Mouse (Mus musculus) heart, embryonic 12.5 days (tissue): ENCODE results near the gene Ebp. TPM values are rescaled to one million over a fixed set of nuclear protein-coding genes. Genes with fewer than 3 reads are reported as not detected.

Experiments used
- ATAC-seq: fragments of 200-750 bp; cut with Nextera tagmentation; 2 replicates; pipeline ENCODE4 v1.8.0; 2017; ENCODE audit warnings: moderate TSS enrichment, moderate library complexity; ENCODE audit not compliant: insufficient number of reproducible peaks, low FRiP score
- H3K27ac ChIP-seq: fragments of 300-500 bp; sonication (generic); 2 replicates; pipeline ENCODE4 v1.5.1; 2016; ENCODE audit warnings: mild to moderate bottlenecking, moderate library complexity; ENCODE audit not compliant: poor library complexity, severe bottlenecking
- H3K27me3 ChIP-seq: fragments of 300-500 bp; sonication (generic); replicated peaks from 2 replicates; pipeline ENCODE4 v1.6.1; 2016; ENCODE audit warnings: mild to moderate bottlenecking, moderate library complexity
- H3K36me3 ChIP-seq: fragments of 300-500 bp; sonication (generic); 2 replicates; pipeline ENCODE4 v1.6.1; 2016; ENCODE audit warnings: mild to moderate bottlenecking, moderate library complexity
- H3K4me1 ChIP-seq: fragments of 300-500 bp; sonication (generic); replicated peaks from 2 replicates; pipeline ENCODE4 v1.6.1; 2016; ENCODE audit warnings: mild to moderate bottlenecking
- H3K4me2 ChIP-seq: fragments of 300-500 bp; sonication (generic); 2 replicates; pipeline ENCODE4 v1.6.1; 2016; ENCODE audit warnings: mild to moderate bottlenecking, moderate library complexity
- H3K4me3 ChIP-seq: fragments of 300-500 bp; sonication (generic); 2 replicates; pipeline ENCODE4 v1.5.1; 2016; ENCODE audit warnings: mild to moderate bottlenecking
- H3K9ac ChIP-seq: fragments of 300-500 bp; sonication (generic); 2 replicates; pipeline ENCODE4 v1.6.1; 2016; ENCODE audit warnings: mild to moderate bottlenecking, moderate library complexity
- H3K9me3 ChIP-seq: fragments of 300-500 bp; sonication (generic); replicated peaks from 2 replicates; pipeline ENCODE4 v1.6.1; 2016; ENCODE audit warnings: mild to moderate bottlenecking, moderate library complexity
- WGBS: fragments of 180-500 bp; shearing (Covaris S2); methylation state at CpG from one replicate; pipeline ENCODE4 v1.1.7; 2016; 5-methylcytosine and 5-hydroxymethylcytosine counted together
- polyA plus RNA-seq: library from polyadenylated mRNA; unstranded; fragments of >200 nt; fragmentation: Nextera tagmentation; extraction: Ambion mirVana; gene quantifications from 2 replicates; pipeline ENCODE4 v1.2.1, GENCODE M21; 2016

The Ebp gene
- polyA plus RNA-seq, 1 experiment from 2014 or later, result 23.0 TPM

DNA sequence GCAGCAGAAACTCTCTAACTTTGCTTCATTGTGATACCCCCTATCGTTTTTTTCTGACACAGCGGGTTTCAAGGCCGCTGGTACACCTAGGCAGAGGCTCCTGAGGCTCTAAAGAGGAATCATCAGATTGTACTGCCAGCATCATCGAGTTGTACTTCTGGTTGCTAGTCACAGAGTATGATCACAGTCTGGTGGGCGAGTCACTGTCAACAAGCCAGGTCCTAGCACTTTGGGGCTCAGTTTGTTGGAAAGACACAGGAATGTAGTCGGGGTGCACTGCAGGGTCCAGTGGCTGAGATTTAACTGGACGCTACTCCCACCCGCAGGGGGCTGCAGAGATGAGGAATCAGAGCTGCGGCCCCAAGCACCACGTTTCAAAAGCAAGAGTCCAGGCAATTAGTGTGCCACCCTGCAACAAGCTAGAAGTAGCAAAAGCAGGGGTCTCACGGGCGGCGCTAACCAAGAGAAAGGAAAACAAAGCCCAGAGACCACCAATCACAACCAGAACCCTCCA is 1.1 kb downstream of the Ebp start:
- peak overlapping the region; percentile 75 for H3K4me2 ChIP-seq
- H3K9ac ChIP-seq, result peak overlapping the region; percentile 77
- H3K9me3 ChIP-seq, result no peaks in the 10 kb centered on the region; the same call in 1 of the 2 replicates
- ATAC-seq, result peak; percentile 53; the same call in 1 of the 2 replicates
- no peaks in the 10 kb centered on the region for H3K27me3 ChIP-seq
- H3K4me3 ChIP-seq, result peak overlapping the region; percentile 75
- 12% methylated on average over 13 of the region's 13 CpGs for WGBS
- no peaks in the 10 kb centered on the region for H3K36me3 ChIP-seq
- 0 out of 2 replicates have a peak, but pooled peaks cover 4% of the 10 kb centered on the region for H3K4me1 ChIP-seq
- no peak overlapping the region for H3K27ac ChIP-seq

DNA sequence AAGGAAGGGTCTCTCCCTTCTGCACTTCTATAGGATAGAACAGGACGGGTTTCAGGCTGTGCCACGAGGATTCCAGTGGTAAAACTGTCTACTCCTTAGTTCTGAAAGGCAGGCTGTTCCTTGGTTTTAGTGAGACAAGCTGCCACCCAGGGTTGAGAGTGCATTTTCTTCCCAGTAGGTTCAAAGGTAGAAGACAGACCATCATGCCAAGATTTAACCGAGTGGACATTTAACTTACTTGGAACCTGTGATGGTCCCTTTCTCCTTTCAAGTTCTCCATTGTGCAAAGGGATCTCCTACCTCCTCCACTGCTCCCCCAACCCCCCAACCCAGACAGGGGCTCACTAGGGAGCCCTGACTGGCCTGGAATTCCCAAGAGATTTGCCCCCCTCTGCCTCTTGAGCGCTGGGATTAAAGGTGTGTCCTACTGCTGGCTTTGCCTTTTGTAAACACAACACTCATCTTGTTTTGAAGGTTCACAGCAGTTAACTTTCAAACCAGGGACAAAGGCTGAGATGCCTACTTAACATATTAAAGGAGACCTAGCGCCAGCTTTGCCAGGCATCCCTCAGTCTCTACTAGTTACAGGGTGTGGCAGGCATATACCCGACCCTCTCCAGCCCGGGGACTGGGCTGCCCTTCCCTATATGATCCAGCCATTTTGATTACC is 10.3 kb downstream of the Ebp start:
- Histone ChIP-seq H3K27me3 (no peaks in the 10 kb centered on the region), H3K4me3 (no peak overlapping the region), H3K4me1 (no peaks in the 10 kb centered on the region), H3K9ac (no peak overlapping the region), H3K9me3 (no peaks in the 10 kb centered on the region), H3K36me3 (peaks cover 8% of the 10 kb centered on the region; the same call in 1 of the 2 replicates), H3K4me2 (no peak overlapping the region), H3K27ac (no peak overlapping the region)
- WGBS, result 13% methylated on average over 7 of the region's 7 CpGs
- ATAC-seq, result no peak

DNA sequence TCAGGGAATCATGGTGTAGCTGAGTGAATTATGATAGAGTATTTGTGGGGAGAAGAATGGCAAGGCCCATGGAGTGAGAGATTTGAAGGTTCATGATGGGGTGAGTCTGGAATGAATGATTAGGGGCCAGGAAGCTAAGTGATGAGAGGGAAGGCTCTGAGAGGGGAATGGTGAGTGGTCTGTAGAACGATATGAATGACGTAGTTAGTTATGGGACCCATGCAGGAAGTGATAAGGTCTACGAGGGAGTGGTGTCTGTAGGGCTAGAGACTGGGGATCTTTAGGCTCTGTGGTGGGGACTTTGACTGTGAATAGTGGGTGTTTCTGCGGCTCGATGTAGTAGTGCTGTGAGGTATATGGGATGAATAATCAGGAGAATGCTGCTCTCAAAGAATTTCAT is 13.7 kb downstream of the Ebp start:
- Histone ChIP-seq H3K4me1 (peaks cover 3% of the 10 kb centered on the region; the same call in 1 of the 2 replicates), H3K9ac (no peak overlapping the region), H3K36me3 (no peaks in the 10 kb centered on the region), H3K27me3 (no peaks in the 10 kb centered on the region), H3K27ac (no peak overlapping the region), H3K9me3 (no peaks in the 10 kb centered on the region), H3K4me3 (no peak overlapping the region), H3K4me2 (no peak overlapping the region)
- 69% methylated on average over 5 of the region's 5 CpGs for WGBS
- no peak for ATAC-seq

DNA sequence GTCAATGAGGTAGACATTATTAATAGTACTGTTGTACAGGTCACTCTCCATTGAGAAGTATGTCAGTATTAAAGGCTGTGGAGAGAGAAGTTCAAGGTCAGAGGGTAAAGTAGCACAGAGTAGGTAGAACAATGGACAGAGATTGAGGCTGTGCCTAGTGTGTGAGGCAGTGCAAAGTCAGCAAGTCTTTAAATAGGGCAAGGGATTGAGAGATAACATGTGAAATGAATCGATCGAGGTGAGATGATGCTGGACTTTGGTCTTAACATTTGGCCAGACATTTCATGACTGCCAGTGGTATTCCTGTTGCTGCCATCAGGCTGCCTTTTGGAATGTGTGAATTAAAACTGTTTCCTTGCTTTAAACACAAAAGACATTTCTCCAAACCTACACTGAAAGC is 14.4 kb downstream of the Ebp start:
- Histone ChIP-seq H3K9me3 (no peaks in the 10 kb centered on the region), H3K4me3 (no peak overlapping the region), H3K27ac (no peak overlapping the region), H3K4me2 (no peak overlapping the region), H3K4me1 (peaks cover 3% of the 10 kb centered on the region; the same call in 1 of the 2 replicates), H3K27me3 (no peaks in the 10 kb centered on the region), H3K36me3 (no peaks in the 10 kb centered on the region), H3K9ac (no peak overlapping the region)
- ATAC-seq, result no peak
- WGBS, result 87% methylated on average over 2 of the region's 2 CpGs

DNA sequence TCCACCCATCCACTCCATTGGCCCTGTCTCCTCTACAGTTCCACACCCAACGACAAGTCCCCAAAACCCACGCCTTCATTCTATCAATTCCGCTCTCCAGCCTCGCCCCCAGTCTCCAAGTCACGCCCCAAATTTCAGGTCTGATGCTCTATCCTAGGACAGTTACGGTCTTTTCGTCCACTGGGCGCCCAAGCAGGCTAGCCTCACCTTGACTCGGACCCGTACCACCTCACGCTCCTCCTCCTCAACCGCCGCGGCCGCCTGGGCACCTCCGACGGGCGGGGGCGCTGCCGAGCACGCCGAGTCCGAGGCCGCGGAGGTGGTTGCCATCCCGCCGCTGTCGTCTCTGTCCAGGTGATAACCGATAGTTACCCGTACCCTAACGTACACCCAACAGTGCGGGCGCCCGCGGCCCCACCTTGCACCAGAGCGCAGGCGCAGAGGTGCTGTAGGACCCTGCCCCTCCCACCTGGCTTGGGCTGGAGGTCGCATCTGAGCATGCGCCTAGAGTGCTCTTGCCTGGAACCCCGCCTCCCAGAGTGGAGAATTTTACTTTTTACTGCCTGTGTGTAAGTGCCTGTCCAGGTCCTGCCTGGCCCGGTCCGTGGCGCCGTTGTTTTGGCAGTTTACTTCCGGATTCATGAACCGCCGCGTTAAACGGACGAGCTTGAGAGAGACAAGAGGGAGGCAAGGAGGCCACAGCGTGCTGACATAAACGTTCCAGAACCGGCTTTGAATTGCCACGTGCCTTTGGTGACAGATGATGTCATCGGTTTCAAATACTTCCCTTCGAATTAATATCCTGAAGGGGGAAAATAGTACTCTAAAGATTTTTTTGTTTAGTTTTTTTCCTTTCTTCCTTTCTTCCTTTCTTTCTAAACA is 17.6 kb downstream of the Ebp start, which contains the start of gene Tbc1d25:
Tbc1d25 (minus strand) TSS at position 678 of the 882 bp plus-strand sequence.
- ATAC-seq, result peak; percentile 97
- Histone ChIP-seq H3K27me3 (no peaks in the 10 kb centered on the region), H3K27ac (peak within 1 kb of the TSS; percentile 59), H3K4me2 (peak within 1 kb of the TSS; percentile 67), H3K36me3 (peaks cover 9% of the 10 kb centered on the region; the same call in 1 of the 2 replicates), H3K4me1 (peaks cover 3% of the 10 kb centered on the region; the same call in 1 of the 2 replicates), H3K9ac (peak within 1 kb of the TSS; percentile 72), H3K9me3 (no peaks in the 10 kb centered on the region), H3K4me3 (peak within 1 kb of the TSS; percentile 71)
- 14% methylated on average over 56 of the region's 56 CpGs for WGBS

DNA sequence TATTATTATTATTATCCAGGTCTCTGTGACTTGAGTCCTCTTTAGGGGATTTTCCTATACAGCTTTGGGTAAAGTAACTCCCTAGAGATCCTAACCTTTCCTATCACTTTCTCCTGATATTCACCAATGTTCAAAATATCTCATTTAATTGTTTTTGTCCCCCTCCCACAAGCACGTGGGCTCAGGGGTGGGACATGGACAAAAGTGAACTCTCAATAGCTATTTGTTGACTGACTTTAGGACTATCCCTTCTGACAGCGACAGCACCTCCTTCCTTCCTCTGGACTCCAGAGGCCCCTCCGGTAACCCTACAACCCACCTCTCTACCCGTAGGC is 18.2 kb downstream of the Ebp start:
- no peaks in the 10 kb centered on the region for H3K27me3 ChIP-seq
- H3K9me3 ChIP-seq, result no peaks in the 10 kb centered on the region
- H3K4me1 ChIP-seq, result peaks cover 3% of the 10 kb centered on the region; the same call in 1 of the 2 replicates
- 7% methylated on average over 4 of the region's 4 CpGs for WGBS
- no peak overlapping the region for H3K27ac ChIP-seq
- H3K36me3 ChIP-seq, result peaks cover 9% of the 10 kb centered on the region; the same call in 1 of the 2 replicates
- peak overlapping the region; percentile 72 for H3K9ac ChIP-seq
- no peak for ATAC-seq
- peak overlapping the region; percentile 67 for H3K4me2 ChIP-seq
- peak overlapping the region; percentile 71 for H3K4me3 ChIP-seq

DNA sequence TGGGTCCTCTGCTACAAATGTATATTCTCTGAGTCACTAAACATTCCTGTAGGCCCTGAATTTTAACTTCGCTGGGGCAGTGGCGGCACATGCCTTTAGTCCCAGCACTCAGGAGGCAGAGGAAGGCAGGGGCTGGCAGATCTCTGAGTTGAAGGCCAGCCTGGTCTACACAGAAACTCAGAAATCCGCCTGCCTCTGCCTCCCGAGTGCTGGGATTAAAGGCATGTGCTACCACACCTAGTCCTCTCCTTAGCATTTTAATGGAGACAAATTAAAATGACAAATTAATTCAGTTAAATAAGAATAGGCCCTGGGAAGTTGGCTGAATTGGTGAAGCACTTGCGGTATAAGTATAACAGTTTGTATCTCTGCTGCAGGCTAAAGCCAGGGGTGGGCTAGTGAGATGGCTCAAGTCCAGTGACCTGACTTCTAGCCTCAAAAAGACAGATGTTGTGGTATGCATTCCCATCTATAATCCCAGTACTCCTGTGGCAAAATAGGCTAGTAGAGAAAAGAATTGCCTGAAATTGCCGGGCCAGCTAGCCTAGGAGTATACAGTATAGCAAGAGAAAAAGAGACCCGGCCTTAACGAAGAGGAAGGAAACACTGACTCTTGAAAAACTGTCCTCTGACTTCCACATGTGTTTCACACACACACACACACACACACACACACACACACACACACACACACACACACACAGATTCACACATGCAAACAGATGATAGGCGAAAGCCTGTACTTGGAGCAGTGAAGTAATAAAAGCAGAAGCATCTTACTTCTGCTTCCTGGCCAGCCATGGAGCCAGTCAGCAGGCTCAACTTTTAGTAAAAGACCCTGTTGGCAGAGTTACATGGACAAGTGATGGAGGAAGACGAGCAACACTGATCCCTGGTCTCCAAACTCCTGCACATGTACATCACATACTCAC is 25.3 kb downstream of the Ebp start:
- no peaks in the 10 kb centered on the region for H3K27me3 ChIP-seq
- no peak overlapping the region for H3K27ac ChIP-seq
- peaks cover 19% of the 10 kb centered on the region for H3K36me3 ChIP-seq
- H3K4me1 ChIP-seq, result no peaks in the 10 kb centered on the region
- no peak for ATAC-seq
- no peak overlapping the region for H3K4me2 ChIP-seq
- H3K9me3 ChIP-seq, result no peaks in the 10 kb centered on the region
- WGBS, result 90% methylated on average over 10 of the region's 10 CpGs
- H3K4me3 ChIP-seq, result no peak overlapping the region
- no peak overlapping the region for H3K9ac ChIP-seq

DNA sequence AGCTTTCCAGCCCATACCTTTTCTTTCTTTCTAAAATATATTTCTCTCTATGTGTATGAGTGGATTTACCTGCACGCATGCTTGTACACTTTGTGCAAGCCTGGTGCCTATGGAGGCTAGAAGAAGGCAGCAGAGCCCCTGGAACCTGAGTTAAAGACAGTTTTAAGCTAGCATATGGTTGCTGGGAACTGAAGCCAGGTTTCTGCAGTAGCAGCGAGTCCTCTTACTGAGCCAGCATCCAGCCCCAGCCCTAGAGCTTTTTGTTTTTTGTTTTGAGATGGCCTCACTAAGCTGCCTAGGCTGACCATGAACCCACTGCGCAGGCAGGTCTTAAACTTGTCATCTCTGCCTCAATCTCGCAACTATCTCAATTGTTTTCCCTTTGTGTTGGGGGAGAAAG is 28.8 kb downstream of the Ebp start:
- H3K36me3 ChIP-seq, result peaks cover 6% of the 10 kb centered on the region
- ATAC-seq, result no peak
- H3K9ac ChIP-seq, result no peak overlapping the region
- no peak overlapping the region for H3K27ac ChIP-seq
- no peaks in the 10 kb centered on the region for H3K9me3 ChIP-seq
- WGBS, result 86% methylated on average over 4 of the region's 4 CpGs
- H3K4me3 ChIP-seq, result no peak overlapping the region
- no peaks in the 10 kb centered on the region for H3K27me3 ChIP-seq
- no peak overlapping the region for H3K4me2 ChIP-seq
- no peaks in the 10 kb centered on the region for H3K4me1 ChIP-seq

DNA sequence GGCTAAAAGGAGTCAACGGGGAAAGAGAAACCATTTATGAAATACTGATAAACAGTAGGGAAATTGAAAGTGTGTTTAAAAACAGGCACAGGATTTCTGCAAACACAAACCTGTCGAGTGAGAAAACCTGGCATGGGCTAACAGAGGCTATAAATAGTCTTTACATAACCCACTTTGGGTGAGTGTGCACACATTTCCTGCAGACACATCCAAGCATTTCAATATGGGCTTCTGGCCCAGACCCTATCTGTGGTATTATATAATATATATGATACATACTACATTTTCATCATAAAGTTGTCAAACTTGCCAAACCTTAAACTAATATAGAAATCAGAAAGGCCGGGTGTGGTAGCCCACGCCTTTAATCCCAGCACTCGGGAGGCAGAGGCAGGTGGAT is 30.2 kb downstream of the Ebp start:
- H3K36me3 ChIP-seq, result peaks cover 2% of the 10 kb centered on the region; the same call in 1 of the 2 replicates
- no peak overlapping the region for H3K27ac ChIP-seq
- no peaks in the 10 kb centered on the region for H3K4me1 ChIP-seq
- ATAC-seq, result no peak
- no peaks in the 10 kb centered on the region for H3K27me3 ChIP-seq
- H3K9me3 ChIP-seq, result no peaks in the 10 kb centered on the region
- 71% methylated on average over 5 of the region's 5 CpGs for WGBS
- no peak overlapping the region for H3K4me3 ChIP-seq
- no peak overlapping the region for H3K4me2 ChIP-seq
- no peak overlapping the region for H3K9ac ChIP-seq

DNA sequence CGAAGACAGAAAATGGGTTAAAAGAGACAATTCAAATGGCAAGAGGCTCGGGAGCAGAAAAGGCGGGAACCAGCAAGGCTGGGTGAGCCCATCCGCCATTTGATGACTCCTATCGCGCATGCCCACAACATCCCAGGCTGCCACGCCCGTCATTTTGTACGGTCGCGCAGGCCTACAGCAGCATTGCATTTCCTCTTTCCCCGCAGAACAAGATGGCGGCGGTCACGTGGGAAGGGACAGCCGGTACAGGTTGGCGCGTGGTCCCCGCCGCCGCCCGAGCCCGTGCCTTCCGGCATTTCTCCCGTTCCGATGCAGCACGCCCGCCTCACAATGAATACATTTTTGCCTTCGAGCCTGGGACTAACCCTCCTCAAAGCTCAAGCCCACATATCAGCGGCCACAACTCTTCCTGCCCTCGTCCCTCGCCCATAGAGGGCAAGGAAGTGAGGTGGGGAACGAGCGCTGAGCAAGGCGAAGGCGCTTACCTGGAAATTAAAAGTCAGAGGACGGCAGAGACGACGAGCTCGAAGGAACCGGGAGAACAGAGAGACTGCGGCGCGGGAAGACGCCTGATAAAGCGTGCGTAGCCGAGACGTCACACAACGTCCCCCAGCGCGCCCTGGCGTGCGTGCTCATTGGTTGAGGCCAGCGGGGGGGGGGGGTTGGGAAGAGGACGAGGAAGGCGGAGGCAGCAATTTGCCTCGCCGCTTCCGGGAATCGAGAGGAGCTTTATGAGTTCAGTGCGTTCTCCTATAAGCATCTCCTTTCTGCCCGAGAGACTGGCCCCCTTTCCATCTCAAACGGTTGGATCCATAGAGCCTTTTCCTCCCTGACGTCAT is 47.9 kb downstream of the Ebp start, which contains the start of gene Rbm3:
Rbm3 (minus strand) TSS at position 728 of the 839 bp plus-strand sequence.
- peaks cover 29% of the 10 kb centered on the region for H3K36me3 ChIP-seq
- peak within 1 kb of the TSS; percentile 99 for H3K27ac ChIP-seq
- H3K4me2 ChIP-seq, result peak within 1 kb of the TSS; percentile 77
- peaks cover 14% of the 10 kb centered on the region for H3K4me1 ChIP-seq
- peak within 1 kb of the TSS; percentile 80 for H3K4me3 ChIP-seq
- ATAC-seq, result peak; percentile 96
- 26% methylated on average over 65 of the region's 65 CpGs for WGBS
- H3K9ac ChIP-seq, result peak within 1 kb of the TSS; percentile 88
- H3K9me3 ChIP-seq, result no peaks in the 10 kb centered on the region
- H3K27me3 ChIP-seq, result no peaks in the 10 kb centered on the region
